Mouse (Mus musculus) CH12.LX (cell line): ENCODE results near the gene Nos2. TPM values are rescaled to one million over a fixed set of nuclear protein-coding genes. Genes with fewer than 3 reads are reported as not detected.

Experiments
- DNase-seq: peaks from one replicate; pipeline ENCODE4 v3.0.0-alpha.2; 2013; ENCODE audit errors: extremely low read depth
- H3K27ac ChIP-seq: 2 replicates; pipeline ENCODE4 v1.5.1; 2012; ENCODE audit warnings: low read depth, mild to moderate bottlenecking, control low read depth, moderate library complexity; ENCODE audit not compliant: insufficient read depth
- H3K27me3 ChIP-seq: replicated peaks from 2 replicates; pipeline ENCODE3; 2012; ENCODE audit warnings: inconsistent platforms
- H3K36me3 ChIP-seq, 2 experiments: replicated peaks in 1 of 2; 2 replicates each; pipeline versions ENCODE3 to v1.6.1; 2012; ENCODE audit warnings: inconsistent platforms in 1 of 2, low read length in 1 of 2, mild to moderate bottlenecking in 1 of 2, mixed read lengths in 1 of 2, moderate library complexity in 1 of 2; ENCODE audit not compliant: control insufficient read depth in 1 of 2, insufficient read depth in 1 of 2
- H3K4me1 ChIP-seq, 2 experiments: 2 replicates each; pipeline ENCODE4 v1.6.1; 2012; ENCODE audit warnings: inconsistent platforms in 1 of 2, moderate library complexity in 1 of 2; ENCODE audit not compliant: insufficient read depth in 2 of 2, control insufficient read depth in 1 of 2
- H3K4me2 ChIP-seq: 2 replicates; pipeline ENCODE4 v1.6.1; 2012; ENCODE audit warnings: low read depth, mild to moderate bottlenecking, control low read depth; ENCODE audit not compliant: poor library complexity, insufficient read depth, severe bottlenecking
- H3K4me3 ChIP-seq, 3 experiments: fragments of 150-350 bp in 1 of 3; sonication (generic) in 1 of 3; replicated peaks in 1 of 3; 2 replicates each; pipeline versions ENCODE3 to v1.5.1; 2011 to 2012; ENCODE audit warnings: low read depth in 2 of 3, low read length in 2 of 3, mild to moderate bottlenecking in 2 of 3, moderate library complexity in 2 of 3, control low read depth in 1 of 3, improper control_type of control experiment in 1 of 3, inconsistent platforms in 1 of 3, mixed read lengths in 1 of 3; ENCODE audit not compliant: poor library complexity in 1 of 3
- H3K79me2 ChIP-seq: replicated peaks from 2 replicates; pipeline ENCODE4 v1.6.1; 2012; ENCODE audit warnings: mild to moderate bottlenecking, moderate library complexity; ENCODE audit not compliant: control insufficient read depth, poor library complexity, insufficient read depth, severe bottlenecking; ENCODE audit errors: extremely low read depth
- H3K9ac ChIP-seq: 2 replicates; pipeline ENCODE4 v1.6.1; 2012; ENCODE audit warnings: low read depth, mild to moderate bottlenecking, control low read depth, moderate library complexity; ENCODE audit not compliant: insufficient read depth
- H3K9me3 ChIP-seq: replicated peaks from 2 replicates; pipeline ENCODE3; 2012; ENCODE audit warnings: low read length, inconsistent platforms, mixed read lengths
- CHD2 ChIP-seq: IDR thresholded peaks from 2 replicates; pipeline ENCODE4 v1.6.1; 2011; ENCODE audit warnings: low read length, improper control_type of control experiment
- CTCF ChIP-seq, 2 experiments: IDR thresholded peaks in 1 of 2; conservative IDR thresholded peaks in 1 of 2; 2 replicates each; pipeline ENCODE4 v1.5.1; 2011 to 2012; ENCODE audit warnings: low read depth in 2 of 2, low read length in 2 of 2, improper control_type of control experiment in 1 of 2, inconsistent platforms in 1 of 2, mild to moderate bottlenecking in 1 of 2, moderate library complexity in 1 of 2
- EP300 ChIP-seq: IDR thresholded peaks from 2 replicates; pipeline ENCODE4 v1.6.1; 2011; ENCODE audit warnings: low read length, improper control_type of control experiment
- GABPA ChIP-seq: IDR thresholded peaks from 2 replicates; pipeline ENCODE4 v1.6.1; 2012; ENCODE audit warnings: low read depth, low read length, improper control_type of control experiment, inconsistent platforms; ENCODE audit not compliant: insufficient replicate concordance
- IRF4 ChIP-seq: IDR thresholded peaks from 2 replicates; pipeline ENCODE4 v1.6.1; 2014; ENCODE audit warnings: low read depth, mild to moderate bottlenecking, inconsistent platforms, low read length, improper control_type of control experiment
- MAX ChIP-seq: IDR thresholded peaks from 2 replicates; pipeline ENCODE4 v1.6.1; 2011; ENCODE audit warnings: low read length, improper control_type of control experiment
- MEF2A ChIP-seq: IDR thresholded peaks from 2 replicates; pipeline ENCODE4 v1.6.1; 2014; ENCODE audit warnings: low read depth, mild to moderate bottlenecking, inconsistent platforms, low read length, improper control_type of control experiment, borderline replicate concordance
- MXI1 ChIP-seq: IDR thresholded peaks from 2 replicates; pipeline ENCODE4 v1.6.1; 2011; ENCODE audit warnings: mild to moderate bottlenecking, low read depth, low read length, improper control_type of control experiment
- MYC ChIP-seq: IDR thresholded peaks from 2 replicates; pipeline ENCODE4 v1.6.1; 2011; ENCODE audit warnings: low read depth, mild to moderate bottlenecking, improper control_type of control experiment, low read length
- POLR2AphosphoS2 ChIP-seq: IDR thresholded peaks from 2 replicates; pipeline ENCODE4 v1.6.1; 2011; ENCODE audit warnings: low read depth, low read length, improper control_type of control experiment
- RAD21 ChIP-seq: IDR thresholded peaks from 2 replicates; pipeline ENCODE4 v1.6.1; 2011; ENCODE audit warnings: low read depth, mild to moderate bottlenecking, low read length, improper control_type of control experiment, moderate library complexity
- RCOR1 ChIP-seq: conservative IDR thresholded peaks from 2 replicates; pipeline ENCODE4 v1.6.1; 2012; ENCODE audit warnings: low read depth, mild to moderate bottlenecking, inconsistent platforms, low read length, improper control_type of control experiment
- SMC3 ChIP-seq: IDR thresholded peaks from 2 replicates; pipeline ENCODE4 v1.6.1; 2011; ENCODE audit warnings: low read depth, low read length, improper control_type of control experiment
- TBP ChIP-seq: conservative IDR thresholded peaks from 2 replicates; pipeline ENCODE4 v1.6.1; 2011; ENCODE audit warnings: low read depth, low read length, improper control_type of control experiment
- UBTF ChIP-seq: IDR thresholded peaks from 2 replicates; pipeline ENCODE4 v1.6.1; 2012; ENCODE audit warnings: low read depth, mild to moderate bottlenecking, inconsistent platforms, low read length, improper control_type of control experiment, moderate library complexity
- USF2 ChIP-seq: conservative IDR thresholded peaks from 2 replicates; pipeline ENCODE4 v1.6.1; 2011; ENCODE audit warnings: low read depth, low read length, improper control_type of control experiment
- ZC3H11A ChIP-seq: IDR thresholded peaks from 2 replicates; pipeline ENCODE4 v1.6.1; 2012; ENCODE audit warnings: low read depth, mild to moderate bottlenecking, inconsistent platforms, low read length, improper control_type of control experiment
- ZKSCAN1 ChIP-seq: IDR thresholded peaks from 2 replicates; pipeline ENCODE4 v1.6.1; 2012; ENCODE audit warnings: low read depth, inconsistent platforms, low read length, improper control_type of control experiment, borderline replicate concordance
- dilution Hi-C: fragments of 300-500 bp; cut with MboI; formaldehyde crosslinking; loops from 2 replicates; pipeline ENCODE4 v1.14.3; 2020; ENCODE audit warnings: low sequenced_read_pairs; ENCODE audit not compliant: extremely low pct_unique_long_range_greater_than_20kb, extremely low pct_ligation_motif_present
- in situ Hi-C: fragments of 300-500 bp; cut with MboI; formaldehyde crosslinking; loops from 3 replicates; pipeline ENCODE4 v1.14.3; 2019; ENCODE audit warnings: low sequenced_read_pairs, low pct_ligation_motif_present, low pct_unique_long_range_greater_than_20kb, mixed read lengths
- polyA plus RNA-seq: library from polyadenylated mRNA; unstranded; fragments of >175 nt; gene quantifications from 2 replicates; pipeline ENCODE4 v1.2.1, GENCODE M21; 2012; ENCODE audit warnings: low read depth; ENCODE audit not compliant: insufficient read length
- total RNA-seq, 2 experiments: library from RNA; depleted of rRNA; stranded (reverse); fragments of 300-350 nt in 1 of 2; fragments of >200 nt in 1 of 2; gene quantifications; 2 replicates each; pipeline ENCODE4 v1.2.3; 2012 to 2014

Gene Nos2
- total and polyA plus RNA-seq, 3 experiments = 1.6 to 3.4 (median 1.8) TPM

GRCm38 (mm10) chr11:78967371-78967770 lies 46.8 kb downstream of the Nos2 start:
- DNase-seq = peak; percentile 82
- H3K4me3 ChIP-seq = no peak overlapping the region
- no peaks in the 10 kb centered on the region for H3K27me3 ChIP-seq
- in situ Hi-C loops = no loop called here
- no peak overlapping the region for H3K4me2 ChIP-seq
- H3K9ac ChIP-seq = no peak overlapping the region
- H3K9me3 ChIP-seq = no peaks in the 10 kb centered on the region
- TF ChIP-seq ZKSCAN1 (no peak), UBTF (no peak), IRF4 (no peak), MEF2A (no peak), RAD21 (peak; percentile 81), MXI1 (no peak), MYC (no peak), CHD2 (no peak), RCOR1 (no peak), ZC3H11A (peak; percentile 71), GABPA (no peak), MAX (no peak), EP300 (no peak), POLR2AphosphoS2 (no peak), CTCF (conservative IDR thresholded peaks at IDR 0.05 in 1 of 2, IDR thresholded peaks at IDR 0.05 in 1 of 2; ENCODE audit: low read depth in 2 of 2, low read length in 2 of 2) (peak; percentile 83 to 93), SMC3 (peak; percentile 95), USF2 (no peak)
- no peaks in the 10 kb centered on the region for H3K79me2 ChIP-seq
- no peak overlapping the region for H3K27ac ChIP-seq
- H3K4me1 ChIP-seq = peaks cover 6 to 11% of the 10 kb centered on the region in 2 experiments
- H3K36me3 ChIP-seq = peaks cover 0 to 41% of the 10 kb centered on the region in 2 experiments
- dilution Hi-C loops = no loop called here

GRCm38 (mm10) chr11:78968121-78968520 lies 47.5 kb downstream of the Nos2 start:
- in situ Hi-C loops = no loop called here
- dilution Hi-C loops = no loop called here
- peaks cover 0 to 34% of the 10 kb centered on the region in 2 experiments for H3K36me3 ChIP-seq

More at GRCm38 (mm10) chr11:78968121-78968520, 47.5 kb downstream of the Nos2 start:
- no peak for TF ChIP-seq TBP
- Histone ChIP-seq H3K4me3 (no peak overlapping the region), H3K79me2 (no peaks in the 10 kb centered on the region), H3K4me2 (no peak overlapping the region), H3K27ac (no peak overlapping the region), H3K4me1 (peaks cover 9 to 19% of the 10 kb centered on the region in 2 experiments), H3K27me3 (no peaks in the 10 kb centered on the region), H3K9ac (no peak overlapping the region), H3K9me3 (no peaks in the 10 kb centered on the region)
- no peak for DNase-seq
